16 mouse cellular contexts compared by ENCODE assay signal in the genomic region with DNA sequence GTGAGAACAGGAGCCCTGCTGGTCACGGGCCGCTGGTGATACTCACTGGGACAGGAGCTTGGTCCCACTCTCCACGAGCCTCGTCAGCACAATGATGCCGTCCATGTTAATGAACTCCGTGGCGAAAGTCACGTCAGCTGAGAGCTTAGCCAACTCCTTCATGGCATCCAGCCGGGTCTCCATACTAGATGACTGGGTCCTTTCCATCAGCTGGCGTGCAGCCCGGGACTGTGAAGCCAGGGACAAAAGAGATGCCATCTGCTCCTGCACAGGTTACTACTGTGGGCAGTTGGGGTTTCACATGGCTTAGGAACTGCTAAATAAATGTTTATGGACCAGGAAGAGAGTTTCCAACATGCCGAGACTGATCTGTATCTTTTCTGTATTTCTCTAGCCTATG. TPM values are rescaled to one million over a fixed set of nuclear protein-coding genes. Genes with fewer than 3 reads are reported as not detected.
DNase-seq lines count a peak whose midpoint lies in the region; ATAC-seq lines count a peak whose summit lies in the region.
"Had no signal": no experiment of that assay in that cellular context is flagged by ENCODE, and none has a peak within 500 bp of the region (broad histone marks: within the 10 kb centered on the region; RNA-seq: fewer than 3 reads in every experiment).

No protein-coding gene starts in this region.

- H3K36me3 ChIP-seq in forebrain, embryonic 10.5 days (replicated peaks) = peaks cover 95% of the 10 kb centered on the region
- peaks cover 4% of the 10 kb centered on the region; the same call in 1 of the 2 replicates for H3K36me3 ChIP-seq in forebrain, embryonic 11.5 days (ENCODE audit: control insufficient read depth, insufficient read depth, low read length)
- H3K36me3 ChIP-seq in midbrain, embryonic 15.5 days (replicated peaks) = peaks cover 16% of the 10 kb centered on the region; the same call in 1 of the 2 replicates

- ATAC-seq in forebrain, embryonic 11.5 days (replicated peaks; ENCODE audit: low FRiP score) = no peak
- ATAC-seq in midbrain, embryonic 15.5 days (replicated peaks) = no peak

- H3K27me3 ChIP-seq in forebrain, embryonic 10.5 days (ENCODE audit: poor library complexity, severe bottlenecking) = peaks cover 78% of the 10 kb centered on the region
- H3K27me3 ChIP-seq in forebrain, embryonic 11.5 days (ENCODE audit: control insufficient read depth, insufficient read depth, low read length) = no peaks in the 10 kb centered on the region; the same call in 1 of the 2 replicates
- H3K27me3 ChIP-seq in midbrain, embryonic 15.5 days (replicated peaks) = no peaks in the 10 kb centered on the region
- H3K27me3 ChIP-seq: heart, embryonic 12.5 days; stomach, embryonic 15.5 days had no signal

- H3K9me3 ChIP-seq in forebrain, embryonic 10.5 days = no peaks in the 10 kb centered on the region
- H3K9me3 ChIP-seq in forebrain, embryonic 11.5 days (ENCODE audit: control insufficient read depth, low read length) = no peaks in the 10 kb centered on the region
- H3K9me3 ChIP-seq in midbrain, embryonic 15.5 days = no peaks in the 10 kb centered on the region
- H3K9me3 ChIP-seq: G1E; heart, embryonic 12.5 days; stomach, embryonic 15.5 days had no signal

- no peak overlapping the region for H3K9ac ChIP-seq in forebrain, embryonic 11.5 days (ENCODE audit: low read length)
- no peak overlapping the region for H3K9ac ChIP-seq in midbrain, embryonic 15.5 days
- H3K9ac ChIP-seq: heart, embryonic 12.5 days; liver, embryonic 14.5 days; stomach, embryonic 15.5 days had no signal

- H3K4me3 ChIP-seq in forebrain, embryonic 10.5 days = no peak overlapping the region
- no peak overlapping the region for H3K4me3 ChIP-seq in forebrain, embryonic 11.5 days (ENCODE audit: low read depth, low read length)
- no peak overlapping the region for H3K4me3 ChIP-seq in midbrain, embryonic 15.5 days
- H3K4me3 ChIP-seq: heart, embryonic 12.5 days; stomach, embryonic 15.5 days had no signal

- 80% methylated on average over 12 of the region's 12 CpGs for WGBS in forebrain, embryonic 10.5 days
- WGBS in forebrain, embryonic 11.5 days = 75% methylated on average over 12 of the region's 12 CpGs
- 42% methylated on average over 12 of the region's 12 CpGs for WGBS in midbrain, embryonic 15.5 days

- no peak for DNase-seq in forebrain, embryonic 10.5 days (ENCODE audit: extremely low spot score, low spot score)
- no peak for DNase-seq in forebrain, embryonic 11.5 days (ENCODE audit: low spot score)
- peak; percentile 54 for DNase-seq in retina, postnatal 1 day
- DNase-seq in retina, embryonic 14.5 days (ENCODE audit: low spot score) = no peak
- DNase-seq in cerebellum, postnatal 36 days = peak; percentile 99 to 100
- DNase-seq in spleen, adult 18-20 months = no peak
- no peak for DNase-seq in T-cell, adult 2 months (ENCODE audit: low spot score)
- DNase-seq: kidney, postnatal 14 days; lung, postnatal 36 days; right cerebral cortex, adult 18-20 months; thymus, postnatal 25 days had no signal

- 0 out of 2 replicates have a peak overlapping the region, but pooled peaks have one; percentile 21 for H3K27ac ChIP-seq in forebrain, embryonic 10.5 days
- no peak overlapping the region for H3K27ac ChIP-seq in forebrain, embryonic 11.5 days (ENCODE audit: low read depth, low read length)
- H3K27ac ChIP-seq in midbrain, embryonic 15.5 days = peak overlapping the region; percentile 46
- H3K27ac ChIP-seq: liver, embryonic 14.5 days; stomach, embryonic 15.5 days had no signal

- peaks cover 81% of the 10 kb centered on the region for H3K4me1 ChIP-seq in forebrain, embryonic 10.5 days
- H3K4me1 ChIP-seq in forebrain, embryonic 11.5 days (replicated peaks; ENCODE audit: control insufficient read depth, insufficient read depth, low read length) = peaks cover 19% of the 10 kb centered on the region
- H3K4me1 ChIP-seq in midbrain, embryonic 15.5 days = peaks cover 37% of the 10 kb centered on the region

- H3K4me2 ChIP-seq in forebrain, embryonic 11.5 days (ENCODE audit: low read depth, low read length, severe bottlenecking) = no peak overlapping the region
- H3K4me2 ChIP-seq in midbrain, embryonic 15.5 days = no peak overlapping the region
- H3K4me2 ChIP-seq: heart, embryonic 12.5 days; stomach, embryonic 15.5 days had no signal

RNA-seq across cellular contexts. Expression of a gene that starts 14.7 kb away (rescaled TPM):
- 83.7 and 86.4 TPM in 2 replicates for polyA plus RNA-seq in forebrain, embryonic 10.5 days (2016; fragmentation: Nextera tagmentation; extraction: Ambion mirVana)
- polyA plus RNA-seq in forebrain, embryonic 11.5 days (2014; fragmentation: Nextera tagmentation; extraction: Ambion mirVana) = 95.4 and 108 TPM in 2 replicates
- 111 and 115 TPM in 2 replicates for polyA plus RNA-seq in midbrain, embryonic 15.5 days (2015; fragmentation: Nextera tagmentation; extraction: Ambion mirVana)

RNA-seq across cellular contexts. Expression of a gene that starts 23.9 kb away (rescaled TPM):
- polyA plus RNA-seq in forebrain, embryonic 10.5 days (2016; fragmentation: Nextera tagmentation; extraction: Ambion mirVana) = 74.9 and 75.4 TPM in 2 replicates
- polyA plus RNA-seq in forebrain, embryonic 11.5 days (2014; fragmentation: Nextera tagmentation; extraction: Ambion mirVana) = 54.3 and 62.7 TPM in 2 replicates
- 72.8 and 74.1 TPM in 2 replicates for polyA plus RNA-seq in midbrain, embryonic 15.5 days (2015; fragmentation: Nextera tagmentation; extraction: Ambion mirVana)

RNA-seq across cellular contexts. Expression of a gene that starts 57.0 kb away (rescaled TPM):
- polyA plus RNA-seq in forebrain, embryonic 10.5 days (2016; fragmentation: Nextera tagmentation; extraction: Ambion mirVana) = 4.7 and 4.9 TPM in 2 replicates
- 4.7 and 5.8 TPM in 2 replicates for polyA plus RNA-seq in forebrain, embryonic 11.5 days (2014; fragmentation: Nextera tagmentation; extraction: Ambion mirVana)
- polyA plus RNA-seq in midbrain, embryonic 15.5 days (2015; fragmentation: Nextera tagmentation; extraction: Ambion mirVana) = 8.5 and 10.9 TPM in 2 replicates
- polyA plus RNA-seq: G1E; heart, embryonic 12.5 days had no signal

Comparison
In these comparisons a context has a peak if more than half of its experiments do, and no peak if none do; other contexts are left out.
1. DNase-seq: peak in retina, postnatal 1 day (single experiment) and cerebellum, postnatal 36 days (2 of 2); none in forebrain, embryonic 10.5 days (single experiment), forebrain, embryonic 11.5 days (single experiment), retina, embryonic 14.5 days (single experiment), spleen, adult 18-20 months (0 of 2) and T-cell, adult 2 months (single experiment).